11 mouse cellular contexts compared by ENCODE assay signal in genomic region chr3:122043799-122044547, GRCm38 (mm10). TPM values are rescaled to one million over a fixed set of nuclear protein-coding genes. Genes with fewer than 3 reads are reported as not detected.
DNase-seq lines count a peak whose midpoint lies in the region; ATAC-seq and TF ChIP-seq lines count a peak whose summit lies in the region.
"Had no signal": no experiment of that assay in that cellular context is flagged by ENCODE, and none has a peak within 500 bp of the region (broad histone marks: within the 10 kb centered on the region; RNA-seq: fewer than 3 reads in every experiment).

Gene Abca4, plus strand, starts transcription at chr3:122044443.

- TF ChIP-seq CTCF in testis, adult 2 months (IDR thresholded peaks at IDR 0.05; ENCODE audit: control insufficient read depth, insufficient read depth, insufficient replicate concordance, low read depth, low read length), result no peak

- H3K4me2 ChIP-seq in liver, embryonic 13.5 days, result peak within 1 kb of the TSS; percentile 8; the same call in 1 of the 2 replicates
- H3K4me2 ChIP-seq in stomach, embryonic 16.5 days (ENCODE audit: low read depth, low read length), result peak within 1 kb of the TSS; percentile 29; the same call in 1 of the 2 replicates
- H3K4me2 ChIP-seq: liver, embryonic 15.5 days had no signal

- peak within 1 kb of the TSS; percentile 47 for H3K4me3 ChIP-seq in testis, adult 2 months (ENCODE audit: control insufficient read depth, low read depth, low read length)
- H3K4me3 ChIP-seq in liver, embryonic 13.5 days (replicated peaks), result no peak within 1 kb of the TSS
- H3K4me3 ChIP-seq in stomach, embryonic 16.5 days (replicated peaks; ENCODE audit: low read length), result no peak within 1 kb of the TSS
- H3K4me3 ChIP-seq: erythroblast, embryonic 14.5 days; liver, embryonic 15.5 days had no signal

- H3K4me1 ChIP-seq in testis, adult 2 months (ENCODE audit: control insufficient read depth, insufficient read depth, low read length), result no peaks in the 10 kb centered on the region
- peaks cover 18% of the 10 kb centered on the region for H3K4me1 ChIP-seq in liver, embryonic 13.5 days (replicated peaks)
- H3K4me1 ChIP-seq in stomach, embryonic 16.5 days (ENCODE audit: control insufficient read depth, insufficient read depth, low read length), result peaks cover 34% of the 10 kb centered on the region

- H3K9me3 ChIP-seq in liver, embryonic 13.5 days (replicated peaks), result no peaks in the 10 kb centered on the region
- H3K9me3 ChIP-seq in stomach, embryonic 16.5 days (replicated peaks; ENCODE audit: control insufficient read depth, low read length), result no peaks in the 10 kb centered on the region
- H3K9me3 ChIP-seq: liver, embryonic 15.5 days had no signal

- no peak within 1 kb of the TSS for H3K9ac ChIP-seq in liver, embryonic 13.5 days
- 0 out of 2 replicates have a peak within 1 kb of the TSS, but pooled peaks have one; percentile 35 for H3K9ac ChIP-seq in stomach, embryonic 16.5 days (ENCODE audit: low read length)
- H3K9ac ChIP-seq: liver, embryonic 15.5 days had no signal

- TF ChIP-seq POLR2A in testis, adult 2 months (IDR thresholded peaks at IDR 0.05; ENCODE audit: control insufficient read depth, low read depth, low read length), result no peak

- ATAC-seq in liver, embryonic 13.5 days (ENCODE audit: low read depth), result no peak
- ATAC-seq in stomach, embryonic 16.5 days (ENCODE audit: insufficient read depth, low FRiP score), result no peak

- DNase-seq in cerebellum, postnatal 14 days, result peak; percentile 23 to 34
- DNase-seq in cerebellum, adult 9-10 months, result no peak
- DNase-seq in testis, postnatal 10 days (ENCODE audit: low spot score), result no peak
- DNase-seq in liver, embryonic 13.5 days, result no peak
- no peak for DNase-seq in ovary, postnatal 36 days (ENCODE audit: low spot score)
- DNase-seq in gastrocnemius, adult 18-20 months (ENCODE audit: low spot score), result no peak
- DNase-seq: spleen, adult 18-20 months had no signal

- H3K27ac ChIP-seq in testis, adult 2 months (ENCODE audit: control insufficient read depth, insufficient read depth, low read depth, low read length), result no peak within 1 kb of the TSS
- H3K27ac ChIP-seq in liver, embryonic 13.5 days, result no peak within 1 kb of the TSS
- H3K27ac ChIP-seq in stomach, embryonic 16.5 days (ENCODE audit: low read length), result no peak within 1 kb of the TSS
- H3K27ac ChIP-seq: liver, embryonic 15.5 days had no signal

- no peaks in the 10 kb centered on the region for H3K36me3 ChIP-seq in testis, adult 2 months (ENCODE audit: control insufficient read depth, insufficient read depth, low read length)
- no peaks in the 10 kb centered on the region for H3K36me3 ChIP-seq in liver, embryonic 13.5 days
- H3K36me3 ChIP-seq in stomach, embryonic 16.5 days (ENCODE audit: control insufficient read depth, insufficient read depth, low read length), result no peaks in the 10 kb centered on the region
- H3K36me3 ChIP-seq: liver, embryonic 15.5 days had no signal

- no peaks in the 10 kb centered on the region for H3K27me3 ChIP-seq in testis, adult 2 months (ENCODE audit: control insufficient read depth, insufficient read depth, low read length)
- peaks cover 25% of the 10 kb centered on the region for H3K27me3 ChIP-seq in liver, embryonic 13.5 days
- H3K27me3 ChIP-seq in stomach, embryonic 16.5 days (ENCODE audit: control insufficient read depth, insufficient read depth, low read length), result no peaks in the 10 kb centered on the region

- 26% methylated on average over 26 of the region's 26 CpGs for WGBS in liver, embryonic 13.5 days (ENCODE audit: insufficient replicate concordance)
- WGBS in stomach, embryonic 16.5 days, result 33% methylated on average over 26 of the region's 26 CpGs

RNA-seq across cellular contexts. Expression of gene Abca4, which starts in this region (rescaled TPM):
- polyA plus RNA-seq in testis, adult 2 months (2012; rRNA removed), result 0.38 and 0.65 TPM in 2 replicates
- polyA plus RNA-seq in liver, embryonic 13.5 days (2015; fragmentation: Nextera tagmentation; extraction: Ambion mirVana), result 0.35 and 0.66 TPM in 2 replicates
- polyA plus RNA-seq in stomach, embryonic 16.5 days (2015; fragmentation: Nextera tagmentation; extraction: Ambion mirVana), result 0.84 and 0.87 TPM in 2 replicates
- total RNA-seq in gastrocnemius, adult 18-20 months (2021), result under 1 TPM; 0.53 to 0.62 TPM

Comparison
In these comparisons a context has a peak if more than half of its experiments do, and no peak if none do; other contexts are left out.
1. DNase-seq: peak in cerebellum, postnatal 14 days (2 of 2); none in cerebellum, adult 9-10 months (single experiment), testis, postnatal 10 days (single experiment), liver, embryonic 13.5 days (single experiment), ovary, postnatal 36 days (single experiment) and gastrocnemius, adult 18-20 months (single experiment).